Mouse (Mus musculus): ENCODE measurements at regions not wholly inside any gene's neighbourhood (a gene's known extent, or its start where the extent isn't known, plus 50 kb on each side); places are given as distances from the start of the nearest gene placed in this dataset.

DNA sequence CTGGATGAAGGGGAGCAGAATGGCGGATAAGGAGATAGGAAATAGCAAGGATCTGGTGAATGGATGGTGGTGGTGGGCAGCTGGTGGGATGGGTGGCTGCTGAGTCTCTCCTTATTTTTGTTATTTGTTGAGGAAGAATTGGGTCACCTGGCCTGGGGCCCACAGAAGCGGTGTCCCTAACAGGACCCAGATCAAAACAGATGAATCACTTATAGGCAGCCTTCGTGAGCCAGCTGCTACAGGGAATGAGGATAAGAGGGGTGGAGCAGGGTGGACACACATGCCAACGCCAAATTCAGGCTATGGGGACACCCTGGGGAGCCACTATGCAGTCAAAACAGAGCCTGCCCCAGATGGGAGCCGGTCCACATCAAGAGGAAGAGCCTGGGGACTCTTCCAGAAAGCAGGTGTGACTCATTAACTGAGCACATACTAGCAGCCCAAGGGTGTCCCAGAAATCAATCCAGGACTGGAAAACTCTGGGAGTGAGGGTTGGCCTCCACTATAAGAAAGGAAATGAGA lies 75.4 kb downstream of the Inhbb start:
- TF ChIP-seq EP300 (IDR thresholded peaks at IDR 0.05; ENCODE audit: low read depth) (no peak), CTCF (IDR thresholded peaks at IDR 0.05; ENCODE audit: low read depth) (no peak)

All from liver, postnatal 0 days (tissue).